In the genomic region with DNA sequence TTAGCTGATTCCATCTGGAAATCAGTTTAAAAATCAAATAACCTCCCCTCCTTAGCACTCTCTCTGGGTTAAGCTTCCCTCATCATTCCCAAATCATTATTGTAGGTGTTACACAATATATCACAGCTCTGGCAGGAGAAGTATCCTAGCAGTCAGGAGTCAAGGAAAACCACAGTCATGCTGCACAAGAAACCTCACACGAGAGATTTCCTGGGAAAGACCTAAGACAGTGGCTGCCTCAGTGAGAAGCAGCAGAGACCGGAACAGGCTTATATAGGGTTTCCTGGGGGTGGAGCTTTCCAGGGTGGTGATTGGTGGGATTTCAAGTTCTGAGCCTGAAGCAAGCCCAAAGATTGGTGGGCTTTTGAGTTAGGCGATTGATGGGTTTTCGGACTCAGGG, we compare ENCODE assay signal across 24 mouse cellular contexts.
"Had no signal": no experiment of that assay in that cellular context is flagged by ENCODE, and none has a peak within 500 bp of the region (broad histone marks: within the 10 kb centered on the region; RNA-seq: fewer than 3 reads in every experiment).

No protein-coding gene starts in this region.

- H3K27ac ChIP-seq: forebrain, embryonic 15.5 days; heart, adult 2 months had no signal

- H3K4me3 ChIP-seq: embryonic facial prominence, embryonic 10.5 days; embryonic facial prominence, embryonic 12.5 days; embryonic facial prominence, embryonic 13.5 days; embryonic facial prominence, embryonic 15.5 days; erythroblast, embryonic 14.5 days; forebrain, embryonic 10.5 days; forebrain, embryonic 12.5 days; forebrain, embryonic 13.5 days; forebrain, embryonic 15.5 days; heart, adult 2 months had no signal

- DNase-seq: cerebellum, adult 8-10 months; cerebellum, adult 9-10 months; cerebellum, adult 9-11 months; cerebellum, postnatal 10 days; cerebellum, postnatal 14 days; cerebellum, postnatal 25 days; cerebellum, postnatal 36 days; embryo, embryonic 11 days; forebrain, postnatal 0 days; gastrocnemius, postnatal 14 days; gastrocnemius, postnatal 25 days; gastrocnemius, postnatal 36 days; heart, adult 11 months; heart, adult 18-20 months; heart, adult 2 months had no signal
